Mouse (Mus musculus): ENCODE measurements around the gene Tcf7l2. TPM values are rescaled to one million over a fixed set of nuclear protein-coding genes. Genes with fewer than 3 reads are reported as not detected.
A peak's percentile ranks its signal among the peaks of the same experiment; 100 is the strongest.

The Tcf7l2 gene
- polyA plus RNA-seq, 1 experiment from 2014 or later, result 180 TPM

GRCm38 (mm10) chr19:55876501-55876900, 134.9 kb downstream of the Tcf7l2 start:
- H3K27me3 ChIP-seq, result no peaks in the 10 kb centered on the region
- H3K27ac ChIP-seq, result peak overlapping the region; percentile 61; the same call in 1 of the 2 replicates
- H3K36me3 ChIP-seq, result peaks cover 6% of the 10 kb centered on the region
- no peak for ATAC-seq (ENCODE audit: low FRiP score, low read depth)
- no peak overlapping the region for H3K4me2 ChIP-seq (replicated peaks)
- peaks cover 82% of the 10 kb centered on the region for H3K4me1 ChIP-seq
- no peak overlapping the region for H3K4me3 ChIP-seq
- WGBS, result 33% methylated on average over 3 of the region's 3 CpGs
- H3K9me3 ChIP-seq, result no peaks in the 10 kb centered on the region
- no peak overlapping the region for H3K9ac ChIP-seq

- Histone ChIP-seq H3K4me1 (peaks cover 72% of the 10 kb centered on the region), H3K4me3 (no peak overlapping the region), H3K27me3 (no peaks in the 10 kb centered on the region), H3K9me3 (no peaks in the 10 kb centered on the region), H3K4me2 (replicated peaks) (0 out of 2 replicates have a peak overlapping the region, but pooled peaks have one; percentile 5), H3K27ac (peak overlapping the region; percentile 61; the same call in 1 of the 2 replicates), H3K9ac (no peak overlapping the region), H3K36me3 (peaks cover 6% of the 10 kb centered on the region)
- 43% methylated on average over 7 of the region's 7 CpGs for WGBS
- no peak; the same call in 1 of the 2 replicates for ATAC-seq (ENCODE audit: low FRiP score, low read depth)
Observed at GRCm38 (mm10) chr19:55877404-55877915, 135.8 kb downstream of the Tcf7l2 start.

DNA sequence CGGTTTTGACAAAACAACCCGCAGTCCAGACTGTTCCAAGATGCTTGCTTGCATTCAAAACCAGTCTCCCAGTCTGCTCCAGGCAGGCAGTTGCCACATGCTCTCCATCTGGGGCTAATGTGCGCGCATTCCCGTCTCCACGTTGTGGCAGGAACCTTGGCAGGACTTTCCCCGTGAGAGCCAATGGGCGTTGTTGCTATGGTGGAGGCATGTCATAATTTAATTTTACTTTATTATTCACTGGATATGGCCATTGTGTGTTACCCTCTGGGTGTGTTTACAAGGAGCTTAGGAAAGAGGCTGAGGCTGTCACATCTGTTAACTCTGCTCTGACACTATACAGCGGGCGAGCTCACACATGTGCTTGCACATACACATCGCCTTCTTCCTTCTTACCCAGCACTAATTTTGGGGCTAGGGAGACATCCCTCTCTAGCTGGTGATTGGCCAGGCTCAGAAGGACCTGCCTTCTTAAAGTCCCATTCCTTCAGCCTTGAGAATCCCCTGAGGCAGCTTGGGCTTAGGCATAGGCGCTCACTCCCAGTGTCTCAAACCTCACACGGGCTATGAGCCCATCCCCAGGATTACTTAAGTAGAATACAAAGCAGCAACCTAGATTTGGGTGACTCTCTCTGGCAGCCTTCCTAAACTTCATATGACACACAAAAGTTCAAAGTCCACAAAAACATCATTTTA, 139.2 kb downstream of the Tcf7l2 start:
- Histone ChIP-seq H3K4me1 (peaks cover 46% of the 10 kb centered on the region), H3K4me2 (replicated peaks) (no peak overlapping the region), H3K9me3 (no peaks in the 10 kb centered on the region), H3K4me3 (no peak overlapping the region), H3K27ac (no peak overlapping the region), H3K9ac (no peak overlapping the region), H3K36me3 (no peaks in the 10 kb centered on the region), H3K27me3 (no peaks in the 10 kb centered on the region)
- 43% methylated on average over 13 of the region's 13 CpGs for WGBS
- peak; percentile 26; the same call in 1 of the 2 replicates for ATAC-seq (ENCODE audit: low FRiP score, low read depth)

DNA sequence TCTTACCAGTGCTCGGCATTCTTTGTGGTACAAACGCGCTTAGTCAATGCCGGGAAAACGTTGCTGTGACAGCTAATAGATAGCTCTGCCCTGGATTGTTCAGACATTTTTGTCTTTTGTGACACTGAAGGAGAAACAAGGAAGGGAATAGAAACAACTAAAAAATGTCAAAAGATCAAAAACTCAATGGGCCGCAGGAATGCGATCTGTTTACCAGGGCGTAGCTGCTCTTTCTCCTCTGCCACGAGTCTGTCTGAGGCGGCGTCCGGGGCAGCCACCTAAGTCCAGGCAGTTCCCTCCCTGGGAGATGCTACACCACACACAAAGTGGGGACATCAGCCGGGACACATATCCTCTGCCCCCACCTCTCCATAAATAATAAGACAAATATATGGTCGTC, 144.9 kb downstream of the Tcf7l2 start:
- H3K9ac ChIP-seq, result no peak overlapping the region
- H3K27ac ChIP-seq, result no peak overlapping the region
- no peak overlapping the region for H3K4me2 ChIP-seq (replicated peaks)
- no peaks in the 10 kb centered on the region for H3K4me1 ChIP-seq
- no peak for ATAC-seq (ENCODE audit: low FRiP score, low read depth)
- H3K4me3 ChIP-seq, result no peak overlapping the region
- no peaks in the 10 kb centered on the region for H3K27me3 ChIP-seq
- H3K36me3 ChIP-seq, result peaks cover 10% of the 10 kb centered on the region
- WGBS, result 82% methylated on average over 14 of the region's 14 CpGs
- no peaks in the 10 kb centered on the region for H3K9me3 ChIP-seq

GRCm38 (mm10) chr19:55891692-55892183, 150.1 kb downstream of the Tcf7l2 start:
- Histone ChIP-seq H3K36me3 (peaks cover 10% of the 10 kb centered on the region), H3K9me3 (no peaks in the 10 kb centered on the region), H3K4me3 (no peak overlapping the region), H3K9ac (no peak overlapping the region), H3K27me3 (peaks cover 8% of the 10 kb centered on the region; the same call in 1 of the 2 replicates), H3K4me1 (peaks cover 39% of the 10 kb centered on the region), H3K27ac (no peak overlapping the region), H3K4me2 (replicated peaks) (no peak overlapping the region)
- 51% methylated on average over 9 of the region's 9 CpGs for WGBS
- no peak for ATAC-seq (ENCODE audit: low FRiP score, low read depth)

DNA sequence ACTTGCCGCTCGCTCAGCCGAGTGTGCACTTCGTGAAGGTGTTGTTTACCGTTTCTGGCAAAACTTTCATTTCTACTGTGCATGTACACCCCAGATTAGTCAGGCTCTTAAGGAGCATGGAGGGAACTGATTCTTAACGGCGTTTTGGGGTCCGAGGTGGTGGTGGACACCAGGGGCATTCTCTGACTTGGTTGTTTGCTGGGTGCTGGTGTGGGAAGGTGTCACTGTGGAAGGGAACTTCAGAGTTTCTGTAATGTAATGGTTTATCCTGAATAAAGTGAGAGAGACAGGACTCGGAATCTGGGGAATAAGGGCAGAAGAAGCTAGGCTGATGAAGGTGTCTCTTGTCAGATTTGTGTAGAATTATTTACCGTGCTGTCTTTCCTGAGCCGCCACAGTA, 151.9 kb downstream of the Tcf7l2 start:
- peaks cover 57% of the 10 kb centered on the region for H3K4me1 ChIP-seq
- H3K4me2 ChIP-seq (replicated peaks), result no peak overlapping the region
- H3K27ac ChIP-seq, result no peak overlapping the region
- H3K4me3 ChIP-seq, result no peak overlapping the region
- 76% methylated on average over 11 of the region's 11 CpGs for whole genome bisulfite sequencing
- no peak for ATAC-seq (ENCODE audit: low FRiP score, low read depth)
- peaks cover 17% of the 10 kb centered on the region; the same call in 1 of the 2 replicates for H3K27me3 ChIP-seq
- H3K9me3 ChIP-seq, result no peaks in the 10 kb centered on the region
- H3K36me3 ChIP-seq, result peaks cover 7% of the 10 kb centered on the region
- H3K9ac ChIP-seq, result no peak overlapping the region

DNA sequence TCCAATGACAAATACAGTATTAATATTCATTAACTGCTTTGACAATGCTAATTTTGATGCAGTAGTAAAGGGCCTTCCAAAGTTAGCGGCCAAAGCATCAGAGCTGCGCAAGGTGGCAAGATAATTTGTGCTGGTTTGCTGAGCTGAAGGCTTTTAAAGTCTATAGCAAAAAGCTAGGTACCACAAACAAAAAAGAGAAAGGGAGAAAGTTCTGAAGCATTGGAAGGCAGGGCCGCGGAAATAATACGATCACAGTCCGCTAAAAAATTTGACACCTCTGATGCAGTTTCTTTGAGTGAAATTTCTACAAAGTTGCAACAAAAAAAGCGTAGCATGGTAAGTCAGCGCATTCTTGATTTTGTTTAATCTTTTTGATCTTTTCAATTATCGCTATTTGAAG, 152.8 kb downstream of the Tcf7l2 start:
- 54% methylated on average over 9 of the region's 9 CpGs for WGBS
- peak overlapping the region; percentile 27 for H3K4me2 ChIP-seq (replicated peaks)
- H3K4me1 ChIP-seq, result peaks cover 65% of the 10 kb centered on the region

DNA sequence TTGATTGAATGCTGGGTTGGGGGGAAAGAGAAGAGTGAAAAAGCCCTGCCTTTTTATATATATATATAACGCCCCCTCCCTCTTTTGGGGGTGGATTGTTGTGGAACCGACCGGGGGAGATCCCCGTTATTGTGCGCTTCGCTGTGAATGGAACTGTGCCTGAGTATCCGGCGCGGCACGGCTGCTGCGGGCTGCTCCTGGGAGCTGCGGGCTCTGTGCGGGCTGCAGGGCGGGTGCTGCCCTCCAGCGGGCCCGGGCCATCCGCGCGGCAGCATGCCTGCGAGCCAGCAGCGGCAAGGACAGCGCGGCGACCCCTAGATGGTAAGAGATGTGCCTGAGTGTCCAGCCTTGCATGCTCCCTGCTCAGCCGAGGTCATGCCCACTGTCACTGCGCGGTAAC, 153.7 kb downstream of the Tcf7l2 start:
- Histone ChIP-seq H3K36me3 (no peaks in the 10 kb centered on the region), H3K4me2 (replicated peaks) (peak overlapping the region; percentile 70), H3K27me3 (peaks cover 17% of the 10 kb centered on the region; the same call in 1 of the 2 replicates), H3K4me3 (peak overlapping the region; percentile 39), H3K9me3 (no peaks in the 10 kb centered on the region), H3K27ac (peak overlapping the region; percentile 49; the same call in 1 of the 2 replicates), H3K4me1 (peaks cover 73% of the 10 kb centered on the region), H3K9ac (peak overlapping the region; percentile 69)
- under 1% methylated on average over 27 of the region's 27 CpGs for WGBS
- ATAC-seq (ENCODE audit: low FRiP score, low read depth), result peak; percentile 62; the same call in 1 of the 2 replicates

More for the DNA sequence above, 152.8 kb downstream of the Tcf7l2 start:
- Histone ChIP-seq H3K27ac (no peak overlapping the region), H3K9me3 (no peaks in the 10 kb centered on the region), H3K36me3 (no peaks in the 10 kb centered on the region), H3K9ac (no peak overlapping the region), H3K4me3 (no peak overlapping the region), H3K27me3 (peaks cover 17% of the 10 kb centered on the region; the same call in 1 of the 2 replicates)
- no peak for ATAC-seq (ENCODE audit: low FRiP score, low read depth)

GRCm38 (mm10) chr19:55895807-55896420, 154.3 kb downstream of the Tcf7l2 start:
- Histone ChIP-seq H3K36me3 (no peaks in the 10 kb centered on the region), H3K27ac (no peak overlapping the region; the same call in 1 of the 2 replicates), H3K4me1 (peaks cover 79% of the 10 kb centered on the region), H3K9ac (peak overlapping the region; percentile 69; the same call in 1 of the 2 replicates), H3K4me3 (peak overlapping the region; percentile 39), H3K27me3 (peaks cover 17% of the 10 kb centered on the region; the same call in 1 of the 2 replicates), H3K4me2 (replicated peaks) (peak overlapping the region; percentile 70), H3K9me3 (no peaks in the 10 kb centered on the region)
- 27% methylated on average over 4 of the region's 4 CpGs for WGBS
- no peak for ATAC-seq (ENCODE audit: low FRiP score, low read depth)

DNA sequence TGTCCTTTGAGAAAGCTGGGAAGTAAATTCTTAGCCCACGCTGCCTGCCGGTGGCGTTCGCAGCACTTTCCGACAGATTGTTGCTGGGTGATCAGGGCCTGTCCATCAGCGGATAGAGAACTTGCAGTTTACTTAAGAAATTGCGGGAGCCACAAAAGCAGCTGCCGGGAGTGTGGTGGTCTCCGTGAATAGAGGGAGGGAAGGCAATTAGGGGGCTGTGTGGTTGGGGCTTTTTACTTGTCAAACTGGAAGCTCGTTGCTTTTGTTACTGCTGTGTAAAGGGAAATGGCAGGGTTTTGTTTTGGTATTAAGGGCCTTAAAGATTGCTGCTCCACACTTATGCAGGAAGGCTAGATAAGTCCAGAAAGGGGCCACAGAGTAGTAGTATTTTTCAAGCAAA, 155.0 kb downstream of the Tcf7l2 start:
- Histone ChIP-seq H3K27ac (peak overlapping the region; percentile 22; the same call in 1 of the 2 replicates), H3K4me2 (replicated peaks) (peak overlapping the region; percentile 70), H3K9ac (peak overlapping the region; percentile 31; the same call in 1 of the 2 replicates), H3K4me1 (peaks cover 86% of the 10 kb centered on the region), H3K9me3 (no peaks in the 10 kb centered on the region), H3K27me3 (peaks cover 17% of the 10 kb centered on the region; the same call in 1 of the 2 replicates), H3K4me3 (peak overlapping the region; percentile 22), H3K36me3 (no peaks in the 10 kb centered on the region)
- WGBS, result 13% methylated on average over 10 of the region's 10 CpGs
- ATAC-seq (ENCODE audit: low FRiP score, low read depth), result no peak

GRCm38 (mm10) chr19:55902573-55903385, 161.2 kb downstream of the Tcf7l2 start:
- Histone ChIP-seq H3K4me2 (replicated peaks) (no peak overlapping the region), H3K9me3 (no peaks in the 10 kb centered on the region), H3K27ac (no peak overlapping the region), H3K27me3 (no peaks in the 10 kb centered on the region), H3K4me1 (peaks cover 74% of the 10 kb centered on the region), H3K36me3 (no peaks in the 10 kb centered on the region; the same call in 1 of the 2 replicates), H3K4me3 (no peak overlapping the region), H3K9ac (no peak overlapping the region)
- 79% methylated on average over 12 of the region's 12 CpGs for WGBS
- ATAC-seq (ENCODE audit: low FRiP score, low read depth), result no peak
